Mouse (Mus musculus) hindbrain, embryonic 16.5 days (tissue): ENCODE data around the gene Prkar2a. TPM values are rescaled to one million over a fixed set of nuclear protein-coding genes. Genes with fewer than 3 reads are reported as not detected.

Experiments used
- ATAC-seq: fragments of 200-750 bp; cut with Nextera tagmentation; 2 replicates; pipeline ENCODE4 v1.8.0; 2017; ENCODE audit warnings: moderate TSS enrichment, moderate library complexity
- H3K27ac ChIP-seq: fragments of 300-500 bp; sonication (generic); 2 replicates; pipeline ENCODE4 v1.5.1; 2014; ENCODE audit warnings: low read depth, mild to moderate bottlenecking, control low read depth, low read length, moderate library complexity
- H3K27me3 ChIP-seq: fragments of 300-500 bp; sonication (generic); replicated peaks from 2 replicates; pipeline ENCODE4 v1.6.1; 2014; ENCODE audit warnings: low read length; ENCODE audit not compliant: control insufficient read depth, insufficient read depth
- H3K36me3 ChIP-seq: fragments of 300-500 bp; sonication (generic); 2 replicates; pipeline ENCODE4 v1.6.1; 2014; ENCODE audit warnings: mild to moderate bottlenecking, low read length, moderate library complexity, mixed read lengths; ENCODE audit not compliant: control insufficient read depth, insufficient read depth
- H3K4me1 ChIP-seq: fragments of 300-500 bp; sonication (generic); 2 replicates; pipeline ENCODE4 v1.6.1; 2014; ENCODE audit warnings: low read depth, low read length; ENCODE audit not compliant: control insufficient read depth, insufficient read depth
- H3K4me2 ChIP-seq: fragments of 300-500 bp; sonication (generic); 2 replicates; pipeline ENCODE4 v1.6.1; 2014; ENCODE audit warnings: mild to moderate bottlenecking, low read length, control low read depth, moderate library complexity
- H3K4me3 ChIP-seq: fragments of 300-500 bp; sonication (generic); 2 replicates; pipeline ENCODE4 v1.5.1; 2014; ENCODE audit warnings: mild to moderate bottlenecking, low read length, control low read depth, moderate library complexity
- H3K9ac ChIP-seq: fragments of 300-500 bp; sonication (generic); 2 replicates; pipeline ENCODE4 v1.6.1; 2014; ENCODE audit warnings: low read depth, mild to moderate bottlenecking, control low read depth, low read length, moderate library complexity
- H3K9me3 ChIP-seq: fragments of 300-500 bp; sonication (generic); 2 replicates; pipeline ENCODE4 v1.6.1; 2014; ENCODE audit warnings: mild to moderate bottlenecking, low read length, moderate library complexity; ENCODE audit not compliant: control insufficient read depth
- WGBS: fragments of 180-500 bp; shearing (Covaris S2); extraction: QIAGEN DNeasy Blood & Tissue Kit; methylation state at CpG from one replicate; pipeline ENCODE4 v1.1.7; 2014; 5-methylcytosine and 5-hydroxymethylcytosine counted together
- polyA plus RNA-seq: library from polyadenylated mRNA; unstranded; fragments of >200 nt; fragmentation: Nextera tagmentation; extraction: Ambion mirVana; gene quantifications from 2 replicates; pipeline ENCODE4 v1.2.1, GENCODE M21; 2015

Prkar2a gene
- polyA plus RNA-seq, 1 experiment from 2014 or later = 36.8 TPM

DNA sequence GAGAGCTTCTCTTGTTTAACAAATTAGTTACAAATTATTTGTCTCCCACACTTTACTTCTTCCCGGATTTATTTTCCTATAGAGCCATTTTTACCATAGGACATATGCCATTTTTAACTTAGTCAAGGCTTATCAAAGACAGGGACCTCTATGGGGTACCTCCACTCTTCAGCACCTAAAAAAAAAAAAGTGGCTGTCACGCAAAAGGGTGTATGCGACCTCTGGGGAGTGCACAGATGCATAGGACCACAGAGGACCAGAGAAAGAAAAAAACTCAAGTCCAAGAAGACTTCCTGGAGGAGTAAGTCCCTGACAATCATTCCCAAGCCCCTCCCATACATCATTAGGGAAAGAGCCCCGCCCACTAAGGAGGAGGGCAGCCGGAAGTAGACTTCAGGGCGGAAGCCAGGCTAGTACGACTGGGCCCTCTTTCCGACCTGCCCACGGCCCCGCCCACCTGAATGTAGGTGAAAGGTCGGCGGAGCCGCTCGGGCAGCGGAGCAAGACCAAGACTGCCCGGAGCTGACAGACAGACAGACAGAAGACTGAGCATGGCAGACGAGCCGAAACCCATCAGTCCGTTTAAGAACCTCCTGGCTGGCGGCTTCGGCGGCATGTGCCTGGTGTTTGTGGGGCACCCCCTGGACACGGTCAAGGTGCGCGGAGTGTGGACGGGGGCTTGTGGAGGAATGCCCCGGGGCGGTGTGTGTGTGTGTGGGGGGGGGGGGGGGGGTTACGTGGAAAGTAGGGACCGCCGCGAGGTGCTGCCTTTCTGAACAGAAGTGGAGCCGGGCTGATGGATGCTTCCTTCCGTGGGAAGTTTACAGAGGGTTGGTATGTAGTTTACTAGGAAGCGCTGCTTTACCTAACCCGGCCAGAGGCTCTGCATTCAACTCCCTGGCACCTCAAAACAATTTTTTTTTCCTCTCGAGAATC is 27.2 kb upstream of the Prkar2a start, which contains the start of gene Slc25a20:
Gene Slc25a20, plus strand, starts transcription at position 412 of the 936 bp plus-strand sequence.
- H3K4me3 ChIP-seq = peak within 1 kb of the TSS; percentile 78

DNA sequence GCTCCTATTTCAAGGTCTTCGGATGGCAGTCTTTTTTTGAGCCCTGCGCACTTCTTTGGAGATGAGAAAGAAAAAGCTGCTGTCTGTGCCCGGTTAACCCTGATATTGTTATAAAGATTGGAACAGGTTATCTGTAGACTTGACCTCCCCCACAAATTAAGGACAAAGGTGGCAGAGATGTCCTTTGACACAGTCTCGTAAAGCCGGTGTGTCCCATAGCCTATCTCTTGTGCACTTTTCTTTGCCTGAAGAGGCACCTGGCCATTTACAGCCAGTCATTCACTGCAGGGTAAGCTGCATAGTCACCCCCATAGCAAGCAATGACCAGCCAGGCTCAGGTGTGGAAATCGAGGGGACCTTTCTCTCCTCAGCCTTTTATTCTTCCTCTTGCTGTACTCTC is 26.5 kb upstream of the Prkar2a start:
- Histone ChIP-seq H3K4me1 (peaks cover 9% of the 10 kb centered on the region), H3K9me3 (no peaks in the 10 kb centered on the region), H3K9ac (peak overlapping the region; percentile 76), H3K27me3 (no peaks in the 10 kb centered on the region), H3K36me3 (no peaks in the 10 kb centered on the region), H3K27ac (no peak overlapping the region), H3K4me2 (peak overlapping the region; percentile 76), H3K4me3 (peak overlapping the region; percentile 78)
- WGBS = 43% methylated on average over 6 of the region's 6 CpGs
- no peak for ATAC-seq

More for the DNA sequence above, 27.2 kb upstream of the Prkar2a start, which contains the start of gene Slc25a20:
- H3K27me3 ChIP-seq = no peaks in the 10 kb centered on the region
- peak within 1 kb of the TSS; percentile 76 for H3K4me2 ChIP-seq
- H3K27ac ChIP-seq = no peak within 1 kb of the TSS
- peaks cover 9% of the 10 kb centered on the region for H3K4me1 ChIP-seq
- 3% methylated on average over 34 of the region's 37 CpGs for WGBS
- H3K9me3 ChIP-seq = no peaks in the 10 kb centered on the region
- H3K36me3 ChIP-seq = no peaks in the 10 kb centered on the region
- H3K9ac ChIP-seq = peak within 1 kb of the TSS; percentile 76
- peak; percentile 94 for ATAC-seq

DNA sequence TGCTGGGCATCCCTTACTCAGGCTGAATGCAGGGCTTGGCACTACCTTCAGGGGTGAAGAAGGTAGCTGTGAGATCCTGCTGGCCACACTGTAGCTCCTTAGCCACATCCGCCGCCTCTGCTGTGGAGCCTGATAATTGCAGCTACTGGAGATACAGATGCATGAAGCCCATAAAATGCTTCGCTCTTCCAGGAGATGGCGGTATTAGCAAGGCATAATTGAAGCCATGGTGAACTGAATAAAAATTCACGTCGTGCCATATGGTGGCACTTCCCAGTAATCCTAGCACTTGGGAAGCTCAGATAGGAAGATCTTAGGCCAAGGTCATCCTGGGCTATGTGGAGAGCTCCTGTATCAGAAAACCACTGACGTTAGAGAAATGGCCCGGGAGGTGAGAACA is 19.2 kb upstream of the Prkar2a start:
- 58% methylated on average over 8 of the region's 8 CpGs for WGBS
- Histone ChIP-seq H3K9ac (no peak overlapping the region), H3K9me3 (no peaks in the 10 kb centered on the region), H3K4me2 (no peak overlapping the region), H3K36me3 (peaks cover 4% of the 10 kb centered on the region), H3K27ac (no peak overlapping the region), H3K4me1 (no peaks in the 10 kb centered on the region), H3K27me3 (no peaks in the 10 kb centered on the region), H3K4me3 (no peak overlapping the region)
- no peak for ATAC-seq

DNA sequence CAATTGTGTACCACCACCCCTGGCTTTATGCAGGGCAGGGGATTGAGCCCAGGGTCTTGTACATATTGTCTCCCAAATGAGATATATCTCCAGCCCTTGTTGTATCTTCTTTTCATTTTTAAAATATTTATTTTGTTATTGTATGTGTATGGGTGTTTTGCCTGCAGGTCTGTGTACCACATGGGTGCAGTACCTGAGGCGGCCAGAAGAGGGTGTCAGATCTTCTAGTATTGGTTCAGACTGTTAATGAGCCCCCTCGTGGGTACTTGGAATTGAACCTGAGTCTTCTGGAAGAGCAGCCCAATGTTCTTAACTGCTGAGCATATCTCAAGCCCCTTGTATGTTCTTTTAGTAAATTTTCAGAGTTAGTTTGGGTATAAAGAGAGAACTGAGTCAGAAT is 16.0 kb upstream of the Prkar2a start:
- no peaks in the 10 kb centered on the region for H3K9me3 ChIP-seq
- no peak overlapping the region for H3K4me3 ChIP-seq
- no peaks in the 10 kb centered on the region for H3K4me1 ChIP-seq
- H3K27ac ChIP-seq = no peak overlapping the region
- H3K9ac ChIP-seq = no peak overlapping the region
- peaks cover 6% of the 10 kb centered on the region for H3K36me3 ChIP-seq
- H3K27me3 ChIP-seq = no peaks in the 10 kb centered on the region
- no peak for ATAC-seq
- 50% methylated on average over 2 of the region's 2 CpGs for WGBS
- H3K4me2 ChIP-seq = no peak overlapping the region

DNA sequence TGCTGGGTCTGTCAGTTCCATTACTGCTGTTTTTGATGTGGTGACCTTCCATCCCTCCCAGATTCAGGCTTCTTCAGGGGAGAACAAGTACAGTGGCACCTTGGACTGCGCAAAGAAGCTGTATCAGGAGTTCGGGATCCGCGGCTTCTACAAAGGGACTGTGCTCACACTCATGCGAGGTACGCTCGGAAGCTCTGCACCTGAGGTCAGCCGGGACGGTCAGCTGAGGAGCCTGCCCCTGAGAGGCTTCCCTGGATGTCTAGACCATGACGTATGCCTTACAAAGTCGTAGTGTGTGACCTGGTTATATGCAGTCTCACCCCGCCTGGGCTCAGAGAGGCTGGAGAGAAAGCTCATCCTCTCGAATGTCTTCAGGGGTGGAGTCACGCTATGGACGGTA is 9.1 kb upstream of the Prkar2a start:
- H3K4me1 ChIP-seq = no peaks in the 10 kb centered on the region
- WGBS = 96% methylated on average over 15 of the region's 15 CpGs
- no peak for ATAC-seq

DNA sequence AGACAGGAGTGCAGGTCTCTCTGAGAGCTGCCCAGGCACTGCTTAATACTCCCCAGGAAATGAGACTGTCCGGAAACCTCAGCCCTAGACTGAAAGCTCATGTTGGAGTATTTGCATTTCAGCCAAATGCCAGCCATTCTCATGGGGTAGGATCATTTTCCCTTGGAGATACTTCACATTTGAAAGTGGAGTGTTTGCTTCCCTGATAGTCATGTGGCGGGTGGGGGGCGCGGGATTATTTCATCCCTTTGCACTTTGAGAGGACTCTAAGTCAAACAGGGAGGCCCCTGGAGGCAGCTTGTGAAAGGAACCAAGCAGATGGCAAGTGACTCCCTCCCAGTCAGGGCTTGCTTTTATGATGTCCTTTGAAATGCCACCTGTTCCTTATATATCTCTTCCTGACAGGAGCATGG is 2.6 kb upstream of the Prkar2a start:
- WGBS = 17% methylated on average over 4 of the region's 4 CpGs

More for the DNA sequence above, 9.1 kb upstream of the Prkar2a start:
- H3K27ac ChIP-seq = no peak overlapping the region
- no peaks in the 10 kb centered on the region for H3K27me3 ChIP-seq
- no peaks in the 10 kb centered on the region for H3K9me3 ChIP-seq
- H3K4me3 ChIP-seq = no peak overlapping the region
- H3K4me2 ChIP-seq = no peak overlapping the region
- no peak overlapping the region for H3K9ac ChIP-seq
- H3K36me3 ChIP-seq = peaks cover 24% of the 10 kb centered on the region

DNA sequence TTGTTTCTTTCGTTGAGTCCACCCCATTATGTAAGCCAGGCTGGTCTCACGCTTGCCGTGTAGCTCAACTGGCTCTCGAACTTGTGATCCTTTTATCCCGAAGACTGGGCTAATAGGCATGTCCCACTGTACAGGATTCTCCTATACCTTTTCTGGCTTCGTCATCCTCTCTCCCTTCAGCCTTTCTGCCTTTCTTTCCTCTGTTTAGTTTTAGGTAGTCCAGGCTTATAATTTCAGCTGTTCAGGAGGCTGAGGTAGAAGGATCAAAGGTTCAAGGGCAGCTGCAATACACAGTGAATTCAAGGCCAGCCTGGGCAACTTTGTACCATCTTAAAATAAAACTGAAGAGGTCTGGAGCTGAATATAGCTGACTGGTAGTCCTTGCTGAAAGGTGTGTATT is 1.9 kb upstream of the Prkar2a start:
- Histone ChIP-seq H3K4me2 (no peak overlapping the region), H3K27ac (no peak overlapping the region)
- WGBS = 70% methylated on average over 6 of the region's 6 CpGs

More for the DNA sequence above, 2.6 kb upstream of the Prkar2a start:
- no peak overlapping the region for H3K4me3 ChIP-seq
- H3K4me2 ChIP-seq = no peak overlapping the region
- H3K9me3 ChIP-seq = no peaks in the 10 kb centered on the region
- no peaks in the 10 kb centered on the region for H3K27me3 ChIP-seq
- peaks cover 10% of the 10 kb centered on the region; the same call in 1 of the 2 replicates for H3K36me3 ChIP-seq
- no peak overlapping the region for H3K9ac ChIP-seq
- ATAC-seq = no peak
- no peak overlapping the region for H3K27ac ChIP-seq
- H3K4me1 ChIP-seq = peaks cover 2% of the 10 kb centered on the region

DNA sequence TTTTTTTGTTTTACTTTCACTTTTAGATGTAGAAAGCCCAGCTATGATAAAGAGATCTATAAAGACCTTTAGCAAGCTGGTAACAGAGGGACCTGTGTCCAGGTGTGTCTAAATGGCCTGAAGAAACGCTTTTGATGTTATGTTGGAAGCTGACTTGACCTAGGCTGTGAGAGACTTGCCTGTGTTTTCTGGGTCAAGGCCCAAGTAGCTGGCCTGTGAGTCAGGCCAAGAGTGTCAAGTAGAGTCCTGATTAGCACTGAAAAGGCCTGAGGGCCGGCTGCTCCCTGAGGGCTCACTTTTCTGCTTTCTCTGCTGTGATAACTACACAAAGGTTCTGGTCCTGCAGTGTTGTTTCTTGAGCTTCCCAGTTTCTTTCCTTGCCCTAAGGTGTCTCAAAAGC is 1.4 kb upstream of the Prkar2a start:
- Histone ChIP-seq H3K9me3 (no peaks in the 10 kb centered on the region), H3K4me2 (no peak overlapping the region), H3K36me3 (peaks cover 4% of the 10 kb centered on the region; the same call in 1 of the 2 replicates), H3K4me1 (peaks cover 4% of the 10 kb centered on the region), H3K27ac (no peak overlapping the region), H3K9ac (no peak overlapping the region), H3K4me3 (no peak overlapping the region), H3K27me3 (no peaks in the 10 kb centered on the region)
- no peak for ATAC-seq
- 71% methylated on average over 2 of the region's 2 CpGs for WGBS

More for the DNA sequence above, 1.9 kb upstream of the Prkar2a start:
- Histone ChIP-seq H3K9me3 (no peaks in the 10 kb centered on the region), H3K4me1 (peaks cover 4% of the 10 kb centered on the region), H3K27me3 (no peaks in the 10 kb centered on the region), H3K9ac (no peak overlapping the region), H3K4me3 (no peak overlapping the region), H3K36me3 (peaks cover 8% of the 10 kb centered on the region; the same call in 1 of the 2 replicates)
- ATAC-seq = no peak

DNA sequence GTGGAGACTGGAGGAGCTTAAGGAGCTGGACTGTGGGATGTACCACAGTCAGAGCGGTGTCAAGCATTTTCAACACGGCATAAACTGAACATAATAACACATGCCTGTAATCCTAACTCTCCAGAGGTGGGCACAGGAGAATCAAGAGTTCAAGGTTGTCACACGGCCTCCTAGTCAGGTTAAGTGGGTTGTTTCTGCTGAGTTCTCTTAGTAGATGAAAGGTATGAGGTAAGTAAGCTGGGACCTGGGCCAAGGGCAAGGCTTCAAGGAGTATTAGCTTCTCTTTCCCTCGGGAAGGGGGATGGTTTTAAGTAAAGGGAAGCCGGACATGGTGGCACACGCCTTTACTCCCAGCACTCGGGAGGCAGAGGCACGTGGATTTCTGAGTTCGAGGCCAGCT is 663 bp upstream of the Prkar2a start:
- H3K9me3 ChIP-seq = no peaks in the 10 kb centered on the region
- H3K27ac ChIP-seq = no peak overlapping the region
- H3K27me3 ChIP-seq = no peaks in the 10 kb centered on the region
- H3K9ac ChIP-seq = no peak overlapping the region
- ATAC-seq = no peak
- H3K36me3 ChIP-seq = no peaks in the 10 kb centered on the region
- WGBS = 75% methylated on average over 9 of the region's 9 CpGs
- peaks cover 9% of the 10 kb centered on the region for H3K4me1 ChIP-seq
- no peak overlapping the region for H3K4me3 ChIP-seq
- H3K4me2 ChIP-seq = no peak overlapping the region
